Mouse (Mus musculus): ENCODE measurements at regions not wholly inside any gene's neighbourhood (a gene's known extent, or its start where the extent isn't known, plus 50 kb on each side); places are given as distances from the start of the nearest gene placed in this dataset.
A peak's percentile ranks its signal among the peaks of the same experiment; 100 is the strongest.

DNA sequence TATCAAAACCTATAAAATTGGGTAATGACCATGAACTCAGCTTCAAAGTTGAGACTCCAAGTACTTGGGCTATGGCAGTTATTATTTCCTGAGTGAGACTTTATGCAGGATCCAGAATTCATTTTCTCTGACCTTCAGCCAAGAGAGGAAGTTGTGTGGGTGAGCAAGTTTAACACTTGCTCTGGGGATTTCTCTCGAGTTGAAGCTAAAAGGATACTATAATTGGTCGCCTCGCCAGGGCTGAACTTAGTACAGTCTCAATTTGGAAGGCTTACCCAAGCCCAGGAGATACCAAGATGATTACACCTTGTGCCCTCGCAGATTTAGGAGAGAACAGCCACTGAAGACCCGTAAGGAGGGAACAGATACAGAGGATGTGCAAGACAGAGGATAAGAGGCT is 570.4 kb upstream of the Atp2b1 start:
- H3K27ac ChIP-seq (ENCODE audit: insufficient read depth, low read length) = no peak overlapping the region
- no peaks in the 10 kb centered on the region for H3K27me3 ChIP-seq (ENCODE audit: control insufficient read depth, insufficient read depth, low read length)
- no peak for DNase-seq
- no peaks in the 10 kb centered on the region for H3K4me1 ChIP-seq (ENCODE audit: control insufficient read depth, insufficient read depth, low read length)
- TF ChIP-seq CTCF (IDR thresholded peaks at IDR 0.05; ENCODE audit: borderline replicate concordance, insufficient read depth, low read depth, low read length) (no peak), POLR2A (IDR thresholded peaks at IDR 0.05; ENCODE audit: borderline replicate concordance, insufficient read depth, low read length) (no peak)
- no peak overlapping the region for H3K4me3 ChIP-seq (replicated peaks; ENCODE audit: insufficient read depth, low read depth, low read length)
- 70% methylated on average over 5 of the region's 5 CpGs for WGBS

DNA sequence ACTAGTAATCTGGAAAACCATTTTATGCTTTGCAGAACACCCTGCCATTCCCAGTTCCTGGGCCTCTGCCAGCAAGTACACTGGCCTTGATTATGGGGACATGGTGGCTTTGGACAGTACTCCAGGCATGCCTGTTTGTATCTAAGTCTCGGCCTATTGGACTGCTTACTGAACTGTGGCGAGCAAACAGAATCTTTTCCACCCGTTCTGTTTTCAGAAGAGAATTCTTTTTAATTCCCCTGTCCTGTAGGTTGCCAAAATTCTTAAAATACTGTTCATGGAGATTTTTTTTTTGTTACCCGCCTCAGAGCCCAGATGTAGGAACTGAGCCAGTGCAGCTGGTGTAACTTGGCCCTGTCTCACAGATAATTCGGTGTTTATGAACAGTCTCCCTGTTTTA is 564.7 kb upstream of the Atp2b1 start:
- no peak for TF ChIP-seq POLR2A (IDR thresholded peaks at IDR 0.05; ENCODE audit: borderline replicate concordance, insufficient read depth, low read length)
- TF ChIP-seq CTCF (IDR thresholded peaks at IDR 0.05; ENCODE audit: borderline replicate concordance, insufficient read depth, low read depth, low read length) = no peak
- 24% methylated on average over 5 of the region's 5 CpGs for WGBS
- DNase-seq = peak; percentile 46 to 59
- no peak overlapping the region for H3K4me3 ChIP-seq (replicated peaks; ENCODE audit: insufficient read depth, low read depth, low read length)
- H3K27me3 ChIP-seq (ENCODE audit: control insufficient read depth, insufficient read depth, low read length) = no peaks in the 10 kb centered on the region
- no peaks in the 10 kb centered on the region for H3K4me1 ChIP-seq (ENCODE audit: control insufficient read depth, insufficient read depth, low read length)
- no peak overlapping the region for H3K27ac ChIP-seq (ENCODE audit: insufficient read depth, low read length)

DNA sequence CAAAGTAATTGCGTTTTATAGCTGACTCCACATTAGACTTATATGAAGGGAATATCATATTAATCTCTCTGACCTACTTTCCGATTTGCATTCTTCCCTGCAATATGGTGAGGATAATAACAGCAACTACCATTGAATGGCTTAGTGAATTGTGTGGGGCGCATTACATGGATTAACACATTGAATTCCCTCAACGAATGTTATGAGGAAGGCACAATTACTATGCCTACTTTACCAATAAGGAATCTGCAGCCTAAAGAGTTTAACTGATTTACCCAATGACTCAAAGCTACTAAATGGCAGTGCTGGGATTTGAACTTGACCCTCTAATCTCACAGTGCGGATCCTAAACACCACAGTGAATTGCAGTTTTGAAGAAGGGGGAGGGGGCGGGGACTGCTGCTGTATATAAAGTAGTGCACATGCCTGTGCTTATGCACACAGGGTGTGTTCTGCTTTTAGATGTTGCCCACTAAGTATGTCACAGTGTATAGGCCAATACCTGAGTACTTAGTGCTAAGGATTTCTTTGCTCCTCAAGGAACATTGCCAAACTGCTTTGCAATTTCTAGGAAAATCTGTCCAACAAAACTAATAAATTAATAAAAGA is 563.8 kb upstream of the Atp2b1 start:
- 89% methylated on average over 6 of the region's 6 CpGs for WGBS
- H3K4me3 ChIP-seq (replicated peaks; ENCODE audit: insufficient read depth, low read depth, low read length) = no peak overlapping the region
- DNase-seq = no peak
- TF ChIP-seq POLR2A (IDR thresholded peaks at IDR 0.05; ENCODE audit: borderline replicate concordance, insufficient read depth, low read length) (no peak), CTCF (IDR thresholded peaks at IDR 0.05; ENCODE audit: borderline replicate concordance, insufficient read depth, low read depth, low read length) (no peak)
- H3K4me1 ChIP-seq (ENCODE audit: control insufficient read depth, insufficient read depth, low read length) = no peaks in the 10 kb centered on the region
- H3K27ac ChIP-seq (ENCODE audit: insufficient read depth, low read length) = no peak overlapping the region
- no peaks in the 10 kb centered on the region for H3K27me3 ChIP-seq (ENCODE audit: control insufficient read depth, insufficient read depth, low read length)

DNA sequence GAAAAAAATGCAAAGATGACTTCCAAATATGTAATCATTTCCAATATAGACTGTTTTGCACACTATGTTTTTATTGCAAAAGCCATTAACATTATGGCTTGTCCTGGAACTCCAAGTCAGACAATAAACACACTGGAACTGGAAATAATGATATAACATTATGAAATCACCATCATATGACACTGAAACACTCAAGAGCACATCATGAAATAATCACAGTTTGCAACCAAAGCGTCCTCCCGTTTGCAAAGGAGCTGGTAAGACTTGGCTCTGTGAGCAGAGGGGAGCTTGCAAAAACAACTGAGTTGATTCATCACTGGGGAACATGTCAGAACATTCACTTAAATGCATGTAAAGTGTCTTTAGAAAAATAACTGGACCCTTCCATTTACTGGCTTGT is 562.1 kb upstream of the Atp2b1 start:
- DNase-seq = no peak
- H3K4me1 ChIP-seq (ENCODE audit: control insufficient read depth, insufficient read depth, low read length) = no peaks in the 10 kb centered on the region
- 74% methylated on average over 2 of the region's 2 CpGs for WGBS
- H3K4me3 ChIP-seq (replicated peaks; ENCODE audit: insufficient read depth, low read depth, low read length) = no peak overlapping the region
- no peaks in the 10 kb centered on the region for H3K27me3 ChIP-seq (ENCODE audit: control insufficient read depth, insufficient read depth, low read length)
- TF ChIP-seq POLR2A (IDR thresholded peaks at IDR 0.05; ENCODE audit: borderline replicate concordance, insufficient read depth, low read length) = no peak
- TF ChIP-seq CTCF (IDR thresholded peaks at IDR 0.05; ENCODE audit: borderline replicate concordance, insufficient read depth, low read depth, low read length) = no peak
- H3K27ac ChIP-seq (ENCODE audit: insufficient read depth, low read length) = no peak overlapping the region

DNA sequence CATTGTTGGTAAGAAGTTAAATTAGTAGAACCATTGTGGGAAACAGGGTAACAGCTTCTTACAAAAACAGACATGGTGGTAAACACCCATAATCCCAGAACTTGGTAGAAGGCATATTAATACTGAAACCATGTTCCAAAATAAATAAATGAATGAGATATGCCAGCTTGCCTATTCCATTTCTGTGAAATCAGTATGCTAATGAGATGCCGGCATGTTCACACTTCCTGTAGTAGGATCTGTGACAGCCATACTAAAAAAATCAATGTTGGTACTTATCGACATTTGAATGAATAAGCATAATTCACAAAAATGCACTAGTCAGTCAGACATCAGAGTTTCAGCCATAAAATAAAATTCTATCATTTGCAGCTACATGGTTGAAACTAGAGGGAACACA is 559.7 kb upstream of the Atp2b1 start:
- WGBS = 91% methylated on average over 2 of the region's 2 CpGs
- H3K27me3 ChIP-seq (ENCODE audit: control insufficient read depth, insufficient read depth, low read length) = no peaks in the 10 kb centered on the region
- TF ChIP-seq CTCF (IDR thresholded peaks at IDR 0.05; ENCODE audit: borderline replicate concordance, insufficient read depth, low read depth, low read length) (no peak), POLR2A (IDR thresholded peaks at IDR 0.05; ENCODE audit: borderline replicate concordance, insufficient read depth, low read length) (no peak)
- no peak overlapping the region for H3K27ac ChIP-seq (ENCODE audit: insufficient read depth, low read length)
- no peak overlapping the region for H3K4me3 ChIP-seq (replicated peaks; ENCODE audit: insufficient read depth, low read depth, low read length)
- no peaks in the 10 kb centered on the region for H3K4me1 ChIP-seq (ENCODE audit: control insufficient read depth, insufficient read depth, low read length)
- DNase-seq = no peak

DNA sequence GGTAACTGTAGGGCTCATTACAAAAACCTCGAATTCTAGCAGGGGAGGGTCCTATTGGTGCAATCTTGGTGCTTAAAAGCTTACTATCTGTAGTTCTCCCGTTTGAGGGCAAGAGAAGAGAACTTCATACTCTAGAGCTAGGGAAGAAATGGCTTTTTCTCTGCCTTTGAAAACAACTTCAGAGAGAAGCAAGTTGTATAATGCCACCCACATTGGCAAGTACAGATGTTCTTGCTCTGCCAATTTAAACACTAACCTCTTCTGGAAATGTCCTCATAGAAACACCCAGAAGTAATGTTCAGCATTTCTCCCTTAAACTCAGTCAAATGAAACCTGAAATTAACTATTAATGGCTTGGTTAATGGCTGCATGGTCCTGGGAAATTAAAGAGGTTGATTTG is 549.6 kb upstream of the Atp2b1 start:
- WGBS = 78% methylated on average over 2 of the region's 2 CpGs
- DNase-seq = no peak

DNA sequence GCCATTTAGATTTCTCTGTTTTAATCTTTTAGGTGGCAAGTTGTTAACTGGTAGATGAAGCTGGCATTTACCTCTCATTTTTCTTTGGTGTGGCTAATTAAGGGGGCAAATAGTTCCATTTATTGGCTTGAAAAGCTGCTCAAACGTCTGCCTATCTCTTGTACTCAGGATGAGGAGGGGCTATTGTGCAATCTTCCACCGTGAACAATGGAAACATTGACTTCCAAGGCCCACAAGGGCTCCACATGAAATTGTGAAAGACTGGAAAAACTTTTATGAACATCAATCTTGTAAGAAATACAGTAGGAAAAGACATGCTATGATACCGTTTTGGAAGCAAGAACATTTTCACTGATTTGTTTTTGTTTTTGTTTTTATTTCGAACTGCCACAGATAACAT is 541.6 kb upstream of the Atp2b1 start:
- TF ChIP-seq CTCF (IDR thresholded peaks at IDR 0.05; ENCODE audit: borderline replicate concordance, insufficient read depth, low read depth, low read length) (no peak), POLR2A (IDR thresholded peaks at IDR 0.05; ENCODE audit: borderline replicate concordance, insufficient read depth, low read length) (no peak)
- no peak for DNase-seq
- H3K27ac ChIP-seq (ENCODE audit: insufficient read depth, low read length) = no peak overlapping the region
- no peaks in the 10 kb centered on the region for H3K27me3 ChIP-seq (ENCODE audit: control insufficient read depth, insufficient read depth, low read length)
- H3K4me1 ChIP-seq (ENCODE audit: control insufficient read depth, insufficient read depth, low read length) = no peaks in the 10 kb centered on the region
- no peak overlapping the region for H3K4me3 ChIP-seq (replicated peaks; ENCODE audit: insufficient read depth, low read depth, low read length)
- 66% methylated on average over 4 of the region's 4 CpGs for WGBS

More for the DNA sequence above, 549.6 kb upstream of the Atp2b1 start:
- Histone ChIP-seq H3K27me3 (ENCODE audit: control insufficient read depth, insufficient read depth, low read length) (no peaks in the 10 kb centered on the region), H3K4me3 (replicated peaks; ENCODE audit: insufficient read depth, low read depth, low read length) (no peak overlapping the region), H3K4me1 (ENCODE audit: control insufficient read depth, insufficient read depth, low read length) (no peaks in the 10 kb centered on the region), H3K27ac (ENCODE audit: insufficient read depth, low read length) (no peak overlapping the region)
- TF ChIP-seq POLR2A (IDR thresholded peaks at IDR 0.05; ENCODE audit: borderline replicate concordance, insufficient read depth, low read length) (no peak), CTCF (IDR thresholded peaks at IDR 0.05; ENCODE audit: borderline replicate concordance, insufficient read depth, low read depth, low read length) (no peak)

DNA sequence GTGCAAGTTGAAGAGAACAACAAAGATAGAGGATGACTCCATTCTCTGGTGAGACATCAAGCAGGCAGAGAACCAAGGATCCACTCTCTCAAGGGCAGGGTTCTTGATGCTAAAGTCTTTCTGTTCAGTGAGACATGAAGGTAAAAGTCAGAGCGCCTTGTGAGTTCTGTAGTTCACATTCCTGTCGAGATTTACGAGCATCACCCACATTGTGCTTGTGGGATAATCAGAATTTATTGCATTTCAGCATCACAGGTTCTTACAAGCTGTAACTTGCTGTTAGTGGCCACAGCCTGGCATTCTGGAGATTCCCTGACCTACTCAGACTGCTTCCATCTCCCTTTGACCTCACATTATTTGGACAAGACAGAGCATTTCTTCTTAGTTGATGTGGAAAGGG is 540.9 kb upstream of the Atp2b1 start:
- Histone ChIP-seq H3K27me3 (ENCODE audit: control insufficient read depth, insufficient read depth, low read length) (no peaks in the 10 kb centered on the region), H3K27ac (ENCODE audit: insufficient read depth, low read length) (no peak overlapping the region), H3K4me1 (ENCODE audit: control insufficient read depth, insufficient read depth, low read length) (no peaks in the 10 kb centered on the region), H3K4me3 (replicated peaks; ENCODE audit: insufficient read depth, low read depth, low read length) (no peak overlapping the region)
- no peak for DNase-seq
- TF ChIP-seq CTCF (IDR thresholded peaks at IDR 0.05; ENCODE audit: borderline replicate concordance, insufficient read depth, low read depth, low read length) (no peak), POLR2A (IDR thresholded peaks at IDR 0.05; ENCODE audit: borderline replicate concordance, insufficient read depth, low read length) (no peak)
- WGBS = 92% methylated on average over 3 of the region's 3 CpGs

Data from cerebellum, adult 2 months (tissue).